Mouse (Mus musculus) left cerebral cortex, postnatal 10 days (tissue): Measurements from ENCODE around the gene Col18a1. TPM values are rescaled to one million over a fixed set of nuclear protein-coding genes. Genes with fewer than 3 reads are reported as not detected.

ENCODE experiments used
- DNase-seq, 2 experiments: peaks; one replicate each; pipeline ENCODE4 v3.0.0; 2021 to 2022; ENCODE audit warnings: low spot score in 2 of 2, mixed read lengths in 1 of 2; ENCODE audit errors: extremely low spot score in 1 of 2
- intact Hi-C: fragments of 180-260 bp; cut with DNase I; formaldehyde crosslinking; loops from one replicate; pipeline ENCODE4 v1.15.1; 2025
- total RNA-seq, 2 experiments: library from RNA; stranded (reverse); gene quantifications; 2 replicates each; pipeline ENCODE4 v1.2.3; 2021

Col18a1 gene
- total RNA-seq: 10 to 100 TPM; 12.5 to 13.4 TPM

DNA sequence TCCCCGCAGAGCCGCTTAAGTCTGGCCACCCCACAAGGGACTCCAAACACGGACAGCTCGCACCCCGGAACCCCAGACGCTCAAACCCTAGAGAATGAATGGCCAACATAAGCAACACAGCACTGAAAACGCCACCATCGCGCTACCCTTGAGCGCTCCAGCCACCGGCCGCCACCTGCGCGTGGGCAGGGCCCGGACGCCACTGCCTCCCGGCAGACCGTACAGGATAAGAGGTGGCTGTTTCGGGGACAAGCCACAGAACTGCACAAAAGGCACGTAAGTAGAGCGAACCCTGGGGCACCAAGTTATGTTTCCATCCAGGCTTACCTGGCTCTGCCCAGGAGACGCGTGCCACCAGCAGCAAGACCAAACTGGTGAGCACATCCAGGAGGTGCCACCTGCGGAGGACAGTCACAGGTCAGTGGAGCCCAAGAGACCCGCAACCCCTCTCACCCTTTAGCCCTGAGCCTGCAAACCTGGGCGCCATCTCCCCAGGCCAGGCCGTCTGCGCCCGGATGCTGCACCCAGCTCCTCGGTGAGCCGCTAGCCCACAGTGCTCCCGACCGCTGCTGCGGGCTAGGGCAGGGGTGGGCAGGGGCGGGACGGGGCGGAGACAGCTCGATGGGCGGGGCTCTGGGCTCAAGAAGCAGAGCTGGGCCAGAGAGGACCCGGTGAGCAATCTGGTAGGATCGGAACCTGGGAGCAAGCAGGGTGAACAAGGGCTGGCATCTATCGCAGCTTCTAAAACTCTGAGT is at the start of gene Col18a1:
Col18a1 (minus strand) TSS at position 586 of the 755 bp plus-strand sequence.
- intact Hi-C loops: no loop called here
- peak in 1 of 2 experiments; percentile 47 for DNase-seq

DNA sequence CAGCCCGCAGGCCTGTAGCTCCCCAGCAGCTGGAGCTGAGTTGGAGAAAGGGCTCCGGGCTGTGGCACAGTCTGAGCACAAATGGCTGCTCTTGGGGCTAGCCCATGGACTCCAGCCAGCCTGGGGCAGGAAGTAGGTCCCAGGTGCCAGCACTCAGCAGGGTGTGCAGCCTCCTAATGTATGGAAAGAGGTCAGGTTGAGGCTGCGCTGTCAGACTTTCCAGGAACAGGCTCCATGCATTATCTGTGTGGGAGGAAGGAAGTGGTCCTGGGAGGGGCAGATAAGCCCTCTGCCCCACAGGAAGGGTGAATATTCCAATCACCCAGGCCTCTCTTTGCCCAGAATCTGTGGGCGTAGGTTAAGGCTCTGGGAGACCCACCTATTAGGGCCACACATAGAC is 49.3 kb upstream of the Col18a1 start:
- no peak for DNase-seq

DNA sequence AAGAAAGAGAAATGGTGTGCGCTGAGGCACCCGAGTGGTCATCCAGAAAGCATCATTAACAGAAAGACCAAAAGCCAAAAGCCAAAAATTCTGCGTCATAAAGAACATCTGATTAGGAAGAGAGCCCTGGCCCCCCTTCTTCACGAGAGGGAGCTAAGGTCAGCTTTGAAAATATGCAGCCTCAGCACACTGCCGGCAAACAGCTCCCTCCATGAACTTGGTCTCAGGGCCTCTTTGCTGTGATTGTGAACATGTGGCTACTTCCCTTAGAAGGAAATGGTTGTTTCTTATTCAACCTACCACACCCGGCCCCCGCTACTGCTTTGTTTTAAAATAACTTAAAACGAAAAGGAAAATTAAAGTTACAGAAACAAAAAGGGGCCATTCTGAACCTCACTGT is 48.2 kb upstream of the Col18a1 start:
- intact Hi-C loops: no loop called here
- peak in 1 of 2 experiments; percentile 47 for DNase-seq

More for the DNA sequence above, 49.3 kb upstream of the Col18a1 start:
- intact Hi-C loops: no loop called here

DNA sequence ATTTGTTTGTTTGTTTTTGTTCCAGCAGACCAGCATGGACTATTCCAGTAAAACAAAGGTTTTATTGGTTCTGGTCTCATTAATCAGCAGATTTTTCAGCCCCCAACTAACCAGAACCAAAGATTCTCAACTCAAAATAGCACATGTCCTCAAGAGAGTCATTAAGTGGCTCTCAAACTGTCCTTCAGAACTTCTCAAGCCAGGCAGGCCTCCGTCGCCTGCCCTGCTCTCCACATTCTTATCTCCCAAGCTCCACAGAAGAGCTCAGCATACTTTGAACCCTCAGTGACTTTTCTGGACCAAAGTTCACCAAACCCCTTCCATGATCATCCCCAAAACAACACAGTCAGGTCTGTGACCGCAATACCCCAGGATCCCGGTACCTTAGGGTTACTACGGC is 47.1 kb upstream of the Col18a1 start:
- no peak for DNase-seq
- intact Hi-C loops: no loop called here

DNA sequence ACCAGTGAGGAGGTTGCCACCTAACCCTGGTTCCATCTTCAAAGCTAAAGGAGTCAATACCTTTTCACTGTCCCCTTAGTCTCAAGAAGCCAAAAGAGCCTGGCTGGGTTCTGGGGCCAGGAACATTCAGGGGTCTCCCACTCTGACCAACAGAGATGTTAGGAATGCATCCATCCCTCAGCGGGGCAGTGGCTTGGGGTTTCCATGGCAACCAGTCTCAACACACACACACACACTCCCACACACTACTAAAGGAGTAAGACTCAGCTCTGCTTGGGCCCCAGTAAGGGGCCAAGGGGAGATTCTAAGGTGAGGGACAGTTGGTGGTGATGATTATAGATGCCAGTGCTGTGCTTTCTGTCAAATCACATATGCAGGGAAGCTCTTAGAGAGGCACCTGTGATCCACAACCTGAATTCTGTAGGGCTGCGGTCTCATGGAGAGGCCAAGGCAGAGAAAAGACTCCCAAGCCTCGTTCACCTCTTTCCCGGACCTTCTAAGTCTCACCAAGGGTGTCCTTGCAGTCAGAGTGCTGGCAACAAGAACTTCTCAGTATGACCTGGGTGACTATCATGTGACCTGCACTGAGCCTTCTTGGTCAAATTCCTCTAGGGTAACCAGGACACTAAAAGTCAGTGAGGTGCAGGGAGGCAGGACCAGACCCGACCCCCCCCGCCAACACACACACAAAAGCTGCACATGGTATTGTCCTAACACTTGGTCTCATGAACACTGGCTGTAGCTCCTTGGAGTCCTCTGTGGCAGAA is 46.2 kb upstream of the Col18a1 start:
- no peak for DNase-seq
- intact Hi-C loops: no loop called here

DNA sequence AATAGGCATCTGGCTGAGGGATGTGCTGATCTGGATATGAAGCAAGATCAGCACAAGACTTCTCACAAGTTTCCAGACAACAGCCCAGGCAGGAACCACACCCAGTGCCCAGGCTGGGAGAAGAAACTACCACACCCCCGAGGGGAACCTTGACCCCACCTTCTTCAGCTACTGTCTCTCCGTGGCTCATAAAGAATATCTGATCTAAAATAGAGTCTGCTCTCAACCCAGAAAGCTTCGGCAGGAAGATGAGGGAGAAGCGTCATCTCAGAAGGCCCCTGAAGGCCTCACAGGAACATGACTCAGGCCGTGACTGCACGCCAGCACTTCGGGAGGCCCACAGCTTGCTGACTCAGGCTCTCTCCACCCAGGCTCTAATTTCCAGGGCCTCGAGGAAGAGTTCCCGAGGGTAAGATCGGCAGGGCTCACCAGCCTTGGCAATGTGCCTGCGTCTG is 44.8 kb upstream of the Col18a1 start:
- intact Hi-C loops: no loop called here
- peak in 1 of 2 experiments; percentile 72 for DNase-seq

DNA sequence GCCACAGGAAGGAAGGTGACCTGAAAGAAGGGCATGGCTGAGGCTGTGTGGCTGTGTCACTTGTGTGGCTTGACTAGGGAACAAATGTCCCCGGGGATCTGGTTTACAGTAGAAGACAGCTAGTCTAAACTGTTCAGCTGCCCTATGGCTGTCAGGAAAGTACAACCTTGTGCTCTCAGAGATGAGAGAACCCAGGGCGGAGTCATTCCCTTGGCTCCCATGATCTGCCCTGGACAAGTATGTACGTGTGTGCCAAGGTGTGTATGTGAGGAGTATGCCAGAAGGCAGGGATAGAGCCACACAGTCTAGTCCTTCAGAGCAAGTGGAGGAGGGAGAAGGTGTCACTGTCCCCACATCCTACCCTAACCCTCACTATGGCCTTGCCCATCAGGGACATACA is 44.3 kb upstream of the Col18a1 start:
- intact Hi-C loops: no loop called here
- no peak for DNase-seq

DNA sequence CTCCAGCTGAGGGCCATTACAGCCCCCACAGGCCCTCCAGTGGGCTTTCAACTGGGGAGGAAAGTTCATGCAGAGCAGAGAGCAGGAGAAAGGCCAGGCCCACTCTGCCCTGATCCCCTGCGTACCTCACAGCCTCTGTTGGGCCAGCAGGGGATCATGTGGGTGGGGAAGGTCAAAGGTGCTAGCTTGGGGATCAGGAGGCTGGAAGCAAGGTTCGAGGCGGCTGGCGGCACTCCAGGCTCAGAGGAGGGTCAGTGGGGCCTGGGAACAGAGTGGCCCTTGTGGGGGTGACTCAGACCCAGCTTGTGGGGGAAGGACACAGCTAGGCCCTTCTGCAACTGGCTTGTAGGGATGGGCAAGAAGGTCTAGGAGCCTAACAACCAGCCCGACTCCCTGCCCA is 42.9 kb upstream of the Col18a1 start:
- intact Hi-C loops: no loop called here
- peak in 1 of 2 experiments; percentile 53 for DNase-seq

DNA sequence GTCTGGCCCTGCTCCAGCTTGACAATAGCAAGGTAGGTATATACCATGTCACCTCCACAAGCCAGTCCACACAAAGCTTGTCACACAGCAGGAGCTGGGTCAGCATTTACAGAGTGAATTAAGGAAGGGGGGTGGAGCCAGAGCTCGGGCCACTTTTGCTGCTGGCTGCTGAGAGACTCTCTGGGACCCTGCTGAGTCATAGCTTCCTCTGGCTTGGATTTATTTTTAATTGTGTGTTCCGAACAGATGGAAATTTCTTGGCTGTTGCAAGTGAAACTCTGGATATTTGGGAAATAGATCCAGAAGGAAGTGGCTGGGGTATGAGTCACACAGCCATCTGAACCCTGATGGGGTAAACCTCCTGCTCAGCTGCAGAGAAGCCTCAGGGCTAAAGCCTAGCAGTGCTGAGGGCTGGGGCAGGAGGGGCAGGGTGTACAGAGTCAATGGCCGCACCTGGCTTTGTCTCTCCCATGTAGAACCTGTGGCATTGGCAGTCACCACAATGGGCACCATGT is 40.3 kb upstream of the Col18a1 start:
- intact Hi-C loops: no loop called here
- DNase-seq: peak; percentile 51 to 75

DNA sequence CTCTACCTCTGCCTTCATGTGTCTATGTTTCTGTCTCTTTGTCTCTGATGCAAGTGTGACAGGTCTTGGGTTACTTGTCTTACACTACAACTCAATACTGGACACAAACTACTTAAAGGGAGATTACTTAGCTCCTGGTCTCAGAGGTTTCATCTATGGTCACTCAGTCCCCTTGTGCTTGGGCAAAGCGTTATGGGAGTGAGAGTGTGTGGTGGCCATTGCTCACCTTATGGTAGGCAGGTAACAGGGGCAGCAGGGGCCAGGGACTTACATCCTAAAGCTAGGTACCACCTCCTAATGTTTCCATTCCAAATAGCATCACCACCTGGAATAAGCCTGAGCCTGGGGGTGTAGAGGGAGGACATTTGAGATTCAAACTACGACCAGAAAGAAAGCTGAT is 39.8 kb upstream of the Col18a1 start:
- intact Hi-C loops: no loop called here
- no peak for DNase-seq

DNA sequence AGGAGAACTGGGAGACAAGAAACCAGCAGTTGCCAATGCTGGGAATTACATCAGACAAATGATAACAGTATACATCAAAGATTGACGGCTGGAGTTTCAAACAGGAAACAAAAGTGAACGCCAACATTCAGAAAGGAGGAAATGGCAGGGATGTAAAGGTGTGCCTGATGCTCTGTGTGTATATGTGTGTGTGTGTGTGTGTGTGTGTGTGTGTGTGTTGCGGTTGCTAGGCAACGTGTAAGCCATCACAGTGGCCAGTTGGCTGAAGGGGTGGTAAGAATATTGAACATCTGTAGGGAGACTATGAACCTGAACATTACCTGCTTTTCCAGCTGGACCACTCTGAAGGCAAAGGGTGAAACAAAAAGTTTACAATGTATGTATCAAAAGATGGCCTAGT is 37.6 kb upstream of the Col18a1 start:
- intact Hi-C loops: no loop called here
- DNase-seq: no peak

DNA sequence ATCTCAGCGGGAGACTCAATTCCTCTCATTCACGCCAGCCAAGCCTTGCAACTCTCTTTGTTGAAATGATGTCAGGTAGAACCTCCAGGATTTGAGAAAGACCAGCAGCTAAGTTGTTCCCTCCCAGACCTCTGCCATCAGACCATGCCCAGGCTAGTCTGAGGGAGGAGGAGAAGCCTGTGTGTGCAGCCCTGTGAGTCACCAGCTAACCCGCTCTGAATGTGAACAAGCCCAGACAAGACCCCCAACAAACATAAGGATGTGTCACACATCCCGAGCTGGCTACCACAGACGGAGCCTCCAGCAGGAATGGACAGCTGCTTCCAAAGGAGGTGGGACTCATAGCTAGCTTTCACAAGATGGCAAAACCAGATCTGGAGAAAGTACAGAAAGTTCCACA is 35.6 kb upstream of the Col18a1 start:
- no peak for DNase-seq
- intact Hi-C loops: no loop called here

DNA sequence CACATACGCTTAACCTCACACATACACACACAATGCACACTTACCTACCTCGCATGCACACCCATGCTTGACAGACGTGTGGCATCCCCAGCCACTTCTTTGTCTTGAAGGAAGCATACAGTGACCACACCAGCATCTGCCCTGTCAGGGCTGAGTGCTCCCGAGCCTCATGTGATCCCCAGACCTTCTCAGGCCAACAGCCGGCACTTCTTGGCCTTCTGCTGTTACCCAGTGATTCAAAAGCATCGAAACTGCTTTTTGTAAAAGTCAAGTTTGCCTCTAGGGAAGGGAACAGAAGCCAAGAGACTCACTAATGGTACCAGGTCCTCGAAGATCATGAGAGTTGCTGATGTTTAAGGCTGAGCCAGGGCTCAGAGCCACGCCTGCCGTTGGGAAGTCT is 33.9 kb upstream of the Col18a1 start:
- intact Hi-C loops: no loop called here
- DNase-seq: no peak

DNA sequence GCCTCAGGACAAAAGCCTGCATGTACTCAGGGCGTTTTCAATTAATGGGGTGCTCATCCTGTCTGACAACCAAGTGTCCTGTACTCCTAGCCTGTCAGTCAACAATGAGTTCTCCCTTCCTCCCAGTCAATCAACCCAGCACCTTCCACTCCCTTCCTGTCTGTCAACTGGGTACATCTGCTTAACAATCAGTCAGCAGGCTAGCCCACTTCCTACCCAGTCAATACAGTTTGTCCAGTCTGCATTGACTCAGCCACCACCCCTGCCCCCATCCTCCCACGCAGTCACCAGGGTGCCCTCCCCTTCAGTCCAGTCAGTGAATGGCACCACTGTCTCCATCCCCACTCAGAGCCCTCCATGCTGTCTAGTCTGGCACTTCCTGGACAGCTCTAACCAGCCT is 32.9 kb upstream of the Col18a1 start:
- no peak for DNase-seq
- intact Hi-C loops: no loop called here

DNA sequence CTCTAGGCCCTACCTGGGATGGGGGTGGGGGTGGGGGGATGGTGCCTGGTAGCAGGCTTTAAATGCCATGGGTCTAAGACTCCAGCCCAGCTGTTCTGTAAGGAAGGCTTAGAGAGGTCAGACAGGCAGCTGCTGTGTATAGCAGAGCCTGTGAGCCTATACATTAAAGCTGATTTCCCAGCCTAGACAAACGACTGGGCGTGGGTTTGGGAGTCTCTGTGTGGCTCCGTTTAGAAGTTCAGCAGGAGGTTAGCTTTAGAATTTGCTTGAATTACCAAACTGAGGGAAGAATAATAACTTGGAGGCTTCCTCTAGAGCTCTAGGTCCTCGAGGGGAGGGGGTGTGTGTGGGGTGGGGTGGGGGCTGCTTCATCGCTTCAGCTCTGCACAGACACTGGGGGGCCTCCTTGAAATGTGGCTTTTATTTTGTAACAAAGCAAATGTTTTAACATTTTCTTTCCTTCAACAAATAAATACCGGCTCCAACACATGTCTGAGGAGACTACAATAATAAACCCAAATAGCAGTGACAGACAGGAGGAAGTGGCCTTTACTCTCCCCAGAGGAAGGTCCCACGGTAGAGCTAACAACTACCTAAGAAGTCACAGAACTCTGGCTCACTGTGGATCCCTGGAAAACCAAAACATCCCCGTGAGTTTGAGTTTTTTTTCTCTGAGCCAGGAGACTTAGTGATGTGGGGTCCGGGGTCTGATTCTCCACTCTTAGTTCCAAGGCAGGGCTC is 31.3 kb upstream of the Col18a1 start:
- intact Hi-C loops: no loop called here
- DNase-seq: no peak

DNA sequence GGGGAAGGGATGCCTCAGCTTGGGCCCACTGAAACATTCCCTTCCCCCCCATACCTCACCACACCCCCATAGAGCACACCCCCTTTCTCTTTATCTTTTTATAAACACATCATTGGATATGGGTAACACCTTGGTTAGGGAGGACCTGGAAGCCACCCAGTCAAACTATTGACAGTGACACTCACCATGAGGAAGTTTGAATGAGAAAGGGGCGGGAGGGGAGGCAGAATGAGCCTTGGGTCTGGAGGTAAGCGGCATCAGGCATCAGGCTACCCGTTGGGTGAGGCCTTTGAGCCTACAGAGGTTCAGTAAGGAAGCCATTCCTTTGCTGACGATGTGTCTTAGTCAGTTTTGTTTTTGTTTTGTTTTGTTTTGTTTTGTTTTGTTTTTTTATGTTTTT is 30.3 kb upstream of the Col18a1 start:
- DNase-seq: no peak
- intact Hi-C loops: no loop called here

DNA sequence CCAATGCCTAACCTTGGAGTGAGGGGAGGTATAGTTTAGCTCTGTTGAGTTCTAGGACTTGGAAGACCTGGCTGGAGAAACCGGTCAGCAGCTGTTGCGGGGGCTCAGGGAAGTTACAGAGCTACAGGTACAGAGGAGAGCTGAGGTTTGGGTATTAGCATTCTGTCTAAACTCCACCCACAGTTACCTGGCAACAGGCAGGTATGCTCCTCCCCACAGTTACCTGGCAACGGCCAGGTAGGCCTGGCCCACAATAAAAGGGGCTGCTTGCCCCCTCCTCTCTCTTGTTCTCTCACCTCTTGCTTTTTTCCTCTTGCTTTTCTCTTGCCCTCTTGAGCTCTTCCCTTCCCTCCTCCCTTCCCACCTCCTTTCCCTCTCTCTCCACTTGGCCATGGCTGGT is 29.8 kb upstream of the Col18a1 start:
- intact Hi-C loops: no loop called here
- DNase-seq: no peak

DNA sequence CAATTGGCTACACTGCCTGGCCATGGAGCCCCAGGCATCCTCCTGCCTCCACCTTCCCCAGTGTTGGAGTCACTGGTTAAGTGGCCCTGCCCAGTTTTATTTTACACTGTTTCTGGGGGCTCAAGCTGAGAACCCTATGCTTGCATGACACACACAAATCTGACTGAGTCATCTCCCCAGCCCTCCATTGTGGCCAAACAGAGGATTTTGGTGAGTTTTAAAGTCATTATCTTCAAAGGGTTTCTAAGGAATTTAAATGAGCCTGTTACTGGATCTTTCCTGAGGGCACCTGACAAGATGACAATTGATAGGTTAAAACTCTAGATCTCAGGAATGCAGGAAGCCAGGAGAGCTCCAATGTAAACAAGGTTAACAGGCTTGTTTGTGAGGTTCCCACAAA is 27.1 kb upstream of the Col18a1 start:
- intact Hi-C loops: no loop called here
- no peak for DNase-seq

DNA sequence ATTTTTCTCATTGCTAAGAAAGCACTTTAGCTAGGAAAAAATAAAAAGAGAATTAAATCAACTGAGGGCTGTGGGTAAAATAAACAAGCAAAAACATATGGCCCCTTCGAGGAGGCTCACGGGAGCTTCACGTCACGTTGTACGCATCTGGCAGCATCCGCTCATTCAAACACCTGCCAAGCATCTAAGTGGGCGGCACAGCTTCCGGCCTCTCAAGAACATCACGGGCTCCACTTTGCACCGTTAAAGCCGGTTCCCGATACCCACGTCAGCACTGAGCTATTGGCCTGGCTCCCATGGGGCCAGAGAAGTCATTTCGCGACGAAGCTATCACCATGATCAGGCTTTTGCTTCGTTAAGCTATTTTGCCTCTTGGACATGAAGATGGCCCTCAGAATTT is 26.4 kb upstream of the Col18a1 start:
- intact Hi-C loops: no loop called here
- DNase-seq: no peak
